Mouse (Mus musculus) urinary bladder, postnatal 25 days (tissue): ENCODE results near the gene Lcn10.
"Not testable (repeated sequence)": the region's sequence is repeated elsewhere in the genome, so short reads cannot be mapped to it uniquely, and the experiment has no call there.

ENCODE experiments used
- DNase-seq: peaks from one replicate; pipeline ENCODE4 v3.0.0; 2022; ENCODE audit warnings: low spot score

Gene Lcn10

DNA sequence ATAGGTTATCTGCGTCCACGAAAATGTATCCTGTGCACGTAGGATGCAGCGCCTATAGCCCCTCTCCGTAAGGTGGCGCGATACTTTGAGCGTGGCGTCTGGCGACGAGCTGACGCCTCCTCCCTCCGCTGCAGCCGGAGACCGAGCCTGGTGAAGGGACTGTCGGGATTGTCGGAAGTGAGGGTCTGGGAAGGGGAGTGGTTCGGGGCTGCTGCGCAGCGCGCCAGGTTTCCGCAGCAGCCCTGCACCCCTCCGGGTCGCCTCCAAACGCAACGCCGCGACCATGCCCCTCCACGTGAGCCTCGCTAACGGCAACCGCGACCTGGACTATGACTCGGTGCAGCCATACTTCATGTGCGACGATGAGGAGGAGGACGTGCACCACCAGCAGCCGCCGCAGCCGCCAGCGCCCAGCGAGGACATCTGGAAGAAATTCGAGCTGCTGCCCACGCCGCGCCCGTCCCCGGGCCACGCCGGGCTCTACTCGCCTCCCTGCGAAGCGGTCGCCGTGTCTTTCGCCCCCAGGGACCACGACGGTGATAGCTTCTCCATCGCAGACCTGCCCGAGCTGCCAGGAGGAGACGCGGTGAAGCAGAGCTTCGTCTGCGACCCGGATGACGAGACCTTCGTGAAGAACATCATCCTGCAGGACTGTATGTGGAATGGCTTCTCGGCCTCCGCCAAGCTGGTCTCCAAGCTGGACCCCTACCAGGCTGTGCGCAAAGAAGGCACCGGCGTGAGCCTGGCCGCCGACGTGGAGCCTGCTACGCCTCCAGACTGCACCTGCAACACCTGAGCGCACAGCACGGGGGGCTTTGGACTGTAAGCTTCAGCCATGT lies 24.3 kb downstream of the Lcn10 start, which contains the start of gene Bmyc:
TSS of gene Bmyc (plus strand) at position 97 of the 839 bp plus-strand sequence.
- peak; percentile 67 for DNase-seq

DNA sequence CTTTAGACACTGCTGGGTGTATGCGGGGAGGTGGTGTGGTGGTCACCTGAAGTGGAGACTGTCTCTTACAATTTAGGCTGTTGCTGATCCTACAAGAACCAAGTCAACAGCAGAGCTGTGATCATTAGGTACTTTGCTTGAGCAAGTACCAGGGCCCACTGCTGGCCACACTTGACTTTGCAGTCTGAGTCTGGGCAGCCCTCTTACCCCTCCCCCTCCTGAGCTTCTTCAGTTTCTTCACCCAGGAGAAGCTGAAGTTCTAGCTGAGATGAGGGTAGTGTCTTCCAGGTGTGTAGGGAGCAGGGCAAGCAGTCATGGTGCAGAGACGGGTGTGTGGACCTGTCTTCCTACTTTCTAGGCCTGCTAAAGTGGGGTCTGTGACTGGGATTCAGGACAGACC lies 25.6 kb downstream of the Lcn10 start:
- DNase-seq = peak; percentile 16

DNA sequence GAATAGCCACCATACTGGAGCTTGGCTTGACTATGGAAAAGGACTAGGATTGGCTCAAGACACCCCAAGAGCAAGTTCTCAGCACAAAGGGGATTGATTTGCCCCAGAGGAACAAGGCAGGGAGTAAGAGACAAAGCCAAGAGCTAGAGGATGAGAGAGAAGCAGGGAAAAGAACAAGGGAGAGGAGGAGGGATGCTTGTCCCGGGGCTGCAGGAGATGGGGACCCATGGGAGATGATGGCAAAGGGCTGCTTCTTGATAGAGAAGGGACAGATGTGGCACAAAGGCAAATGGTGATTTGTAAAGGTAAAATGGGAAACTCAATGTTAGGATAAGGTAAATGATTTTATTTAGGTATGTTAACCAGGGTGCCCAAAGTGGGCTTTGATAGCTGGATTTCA lies 26.5 kb downstream of the Lcn10 start:
- DNase-seq = not testable (repeated sequence)

DNA sequence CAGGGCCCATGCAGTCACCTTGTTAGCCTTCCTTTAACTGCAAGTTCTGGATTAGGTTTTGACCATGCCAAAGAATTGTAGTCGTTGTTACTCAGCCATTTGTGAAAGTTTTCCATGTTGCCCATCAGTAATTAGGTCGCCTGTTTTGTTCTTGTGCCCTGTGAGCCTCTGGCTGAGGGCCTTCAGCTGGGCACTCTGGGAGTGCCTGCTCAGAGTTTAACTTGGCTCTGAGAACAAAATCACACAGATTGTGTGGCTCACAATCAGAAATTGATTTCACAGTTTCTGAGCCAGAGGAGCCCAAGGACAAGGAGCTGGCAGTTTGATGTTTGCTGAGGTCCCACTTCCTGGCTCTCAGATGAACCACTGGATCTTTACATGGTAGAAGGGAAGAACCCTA lies 27.3 kb downstream of the Lcn10 start:
- DNase-seq = not testable (repeated sequence)

DNA sequence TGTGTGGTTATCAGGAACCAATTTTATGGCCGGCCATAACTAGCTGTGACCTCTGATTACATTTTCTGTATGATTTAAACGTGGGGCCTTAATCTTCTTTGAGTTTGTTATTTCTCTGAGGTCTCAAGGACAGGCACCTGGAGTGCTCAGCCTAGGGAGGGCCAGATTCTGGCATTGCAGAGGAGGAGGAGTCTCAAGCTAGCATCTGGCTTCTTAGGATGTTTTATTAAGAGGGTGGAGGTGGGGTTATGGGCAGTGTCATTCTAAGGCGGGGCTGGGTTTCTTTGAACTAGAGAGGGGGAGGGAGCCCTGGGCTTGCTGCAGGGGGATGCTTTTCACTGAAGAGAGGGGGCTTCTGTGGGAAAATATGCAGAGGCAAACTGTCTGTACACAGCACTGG lies 29.1 kb downstream of the Lcn10 start:
- not testable (repeated sequence) for DNase-seq

DNA sequence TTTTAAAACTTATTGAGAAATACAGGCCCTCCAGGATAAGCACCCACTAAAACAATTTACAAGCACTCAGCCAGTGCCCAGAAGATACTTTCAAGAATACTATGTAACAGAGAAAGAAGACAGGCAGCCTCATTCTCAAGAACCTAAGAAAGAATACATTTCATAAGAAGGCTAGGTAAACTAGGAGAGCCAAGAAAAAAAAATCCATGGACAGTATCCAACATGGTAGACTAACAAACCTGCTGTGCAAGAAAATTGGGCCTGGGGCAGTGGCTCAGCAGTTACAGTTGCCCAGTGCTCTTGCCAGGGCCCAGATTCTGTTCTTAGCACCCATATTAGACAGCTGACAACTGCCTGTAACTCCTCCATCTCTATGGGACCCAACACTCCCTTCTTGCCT lies 34.7 kb downstream of the Lcn10 start:
- DNase-seq = no peak

DNA sequence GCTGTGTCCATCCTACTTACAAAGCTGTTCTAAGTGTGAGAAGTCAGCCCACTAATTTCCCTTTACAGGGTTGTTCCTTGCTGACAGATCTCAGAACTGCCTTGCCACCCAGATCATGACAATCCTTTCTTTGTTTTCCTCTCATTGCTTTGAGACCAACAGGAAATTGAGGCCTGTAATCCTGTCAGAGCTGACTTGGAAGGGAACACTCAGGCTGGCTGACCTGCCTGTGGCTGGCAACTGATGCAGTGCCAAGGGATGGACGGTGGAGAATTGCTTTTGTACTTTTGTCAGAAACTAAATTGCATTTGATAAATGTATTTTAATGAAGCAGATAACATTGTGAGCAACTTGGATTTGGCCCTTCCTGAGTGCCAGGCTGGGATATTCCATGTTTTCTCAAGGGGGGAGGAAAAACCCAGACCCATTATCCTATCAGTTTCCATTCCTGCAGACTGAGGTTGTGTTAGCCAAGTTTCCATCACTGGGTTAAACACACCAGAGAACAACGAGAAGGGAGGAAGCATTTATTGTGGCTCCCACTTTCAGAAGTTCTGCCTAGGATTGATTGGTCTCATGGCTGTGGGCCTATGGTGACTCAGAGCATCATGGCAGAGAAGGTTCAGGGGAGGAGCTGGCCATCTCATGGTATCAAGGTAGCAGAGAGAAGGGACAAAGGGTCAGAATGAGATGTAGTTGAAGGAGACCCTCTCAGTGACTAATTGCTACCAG lies 50.8 kb downstream of the Lcn10 start:
- no peak for DNase-seq
